Mouse (Mus musculus): ENCODE results near the gene Ppp5c. TPM values are rescaled to one million over a fixed set of nuclear protein-coding genes. Genes with fewer than 3 reads are reported as not detected.

Gene Ppp5c
- total RNA-seq, 2 experiments from 2014 or later, result 72.9 to 84.4 TPM

DNA sequence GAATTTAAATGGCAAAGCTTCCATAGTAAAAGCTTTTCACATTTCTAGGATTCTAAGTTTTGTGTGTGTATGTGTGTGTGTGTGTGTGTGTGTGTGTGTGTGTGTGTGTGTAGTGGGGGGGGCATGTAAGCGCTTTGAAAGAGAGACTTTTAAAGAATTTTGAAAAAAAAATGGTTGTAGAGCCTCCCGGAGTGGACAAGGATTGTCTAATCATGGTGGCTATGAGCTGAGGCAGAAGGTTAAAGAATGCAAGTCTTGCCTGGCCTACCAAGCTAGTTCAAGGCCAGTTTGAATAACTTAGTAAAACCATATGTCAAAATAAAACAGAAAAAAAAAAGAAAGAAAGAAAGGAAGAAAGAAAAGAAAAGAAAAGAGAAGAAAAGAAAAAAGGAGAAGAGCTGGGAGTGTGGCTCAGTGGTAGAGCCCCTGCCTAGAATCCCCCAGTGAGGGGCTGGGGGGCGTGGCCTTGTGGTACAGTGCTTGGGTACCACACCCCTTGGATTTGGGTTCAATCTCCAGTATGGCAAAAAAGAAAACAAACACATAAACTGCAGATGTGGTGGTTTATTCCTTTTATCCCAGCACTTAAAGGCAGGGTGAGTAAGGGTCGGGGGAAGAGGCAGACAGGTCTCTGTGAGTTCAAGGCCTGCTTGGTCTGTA is 27.7 kb upstream of the Ppp5c start:
- no peak for DNase-seq (ENCODE audit: low spot score in 2 of 2)

DNA sequence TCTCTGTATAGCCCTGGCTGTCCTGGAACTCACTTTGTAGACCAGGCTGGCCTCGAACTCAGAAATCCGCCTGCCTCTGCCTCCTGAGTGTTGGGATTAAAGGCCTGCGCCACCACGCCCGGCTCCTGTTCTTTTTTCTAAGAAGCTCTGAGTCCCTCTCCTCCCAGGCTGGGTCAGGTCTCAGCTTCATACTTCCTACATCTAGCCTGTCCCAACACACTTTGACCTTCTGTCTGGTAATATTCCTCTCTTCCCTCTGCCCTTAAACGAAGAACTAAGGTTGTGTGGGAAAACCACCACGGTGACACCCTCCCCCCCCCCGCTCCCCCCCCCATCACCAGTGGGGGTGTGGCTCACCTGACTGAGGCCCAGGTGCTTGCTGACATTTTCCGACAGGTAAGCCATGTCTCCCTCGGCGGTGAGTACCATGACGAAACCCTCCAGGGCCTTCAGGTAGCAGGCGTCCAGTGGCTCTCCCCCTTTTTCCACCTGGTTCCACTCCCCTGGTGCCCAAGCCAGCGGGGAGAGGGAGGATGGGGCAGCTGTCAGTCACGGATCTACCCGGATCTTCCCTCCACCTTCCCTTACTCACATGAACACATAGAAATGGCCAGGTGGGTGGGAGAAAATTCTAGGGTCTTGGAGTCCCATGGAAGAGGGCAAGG is 26.7 kb upstream of the Ppp5c start:
- DNase-seq (ENCODE audit: low spot score in 2 of 2), result no peak

DNA sequence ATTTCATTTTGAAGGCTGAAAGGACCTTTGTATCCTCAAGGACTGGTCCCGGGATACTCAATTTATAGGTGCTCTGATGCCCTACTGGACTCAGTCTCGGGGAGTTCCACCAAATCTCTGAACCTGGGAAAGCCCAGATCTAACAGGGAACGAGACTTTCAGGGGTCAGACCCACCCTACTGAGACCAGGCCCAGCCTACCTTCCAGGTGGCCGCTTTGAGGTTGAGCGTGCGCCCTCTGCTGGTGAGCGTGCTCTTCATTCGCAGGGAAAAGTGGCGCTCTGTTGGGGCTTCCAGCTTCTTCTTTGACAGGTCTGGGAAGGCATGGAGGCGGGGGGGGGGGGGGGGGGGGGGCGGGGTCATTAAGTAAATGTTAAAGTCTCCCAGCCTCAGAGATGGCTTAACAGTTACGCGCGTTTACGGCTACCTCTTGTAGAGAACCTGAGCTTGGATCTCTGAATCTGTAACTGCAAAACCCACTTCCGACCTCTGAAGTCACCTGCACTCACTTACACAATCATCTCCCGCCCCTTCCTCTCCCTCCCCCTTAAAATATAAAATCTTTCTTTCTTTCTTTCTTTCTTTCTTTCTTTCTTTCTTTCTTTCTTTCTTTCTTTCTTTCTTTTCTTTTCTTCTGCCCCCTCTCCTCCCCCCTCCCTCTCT is 23.3 kb upstream of the Ppp5c start:
- peak in 1 of 2 experiments; percentile 67 for DNase-seq (ENCODE audit: low spot score in 2 of 2)

DNA sequence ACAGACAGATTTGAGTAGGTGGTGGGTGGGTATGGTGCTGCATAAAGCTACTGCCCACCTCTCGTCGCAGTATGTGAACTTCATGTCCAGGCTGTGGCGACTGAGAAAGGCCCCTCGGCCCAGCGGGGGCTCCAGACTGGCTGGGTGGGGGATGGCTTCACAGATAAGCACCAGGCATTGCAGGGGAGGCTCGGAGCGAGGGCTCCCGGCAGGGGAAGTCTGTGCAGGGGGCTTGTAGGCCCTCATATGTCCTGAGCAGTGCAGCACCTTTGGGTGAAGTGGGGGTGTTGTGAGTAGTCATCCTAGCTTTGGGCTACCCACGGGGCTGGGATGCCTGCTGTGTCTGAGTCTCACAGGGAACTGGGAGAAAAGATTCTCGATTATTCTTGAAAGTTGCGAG is 22.8 kb upstream of the Ppp5c start:
- no peak for DNase-seq (ENCODE audit: low spot score in 2 of 2)

DNA sequence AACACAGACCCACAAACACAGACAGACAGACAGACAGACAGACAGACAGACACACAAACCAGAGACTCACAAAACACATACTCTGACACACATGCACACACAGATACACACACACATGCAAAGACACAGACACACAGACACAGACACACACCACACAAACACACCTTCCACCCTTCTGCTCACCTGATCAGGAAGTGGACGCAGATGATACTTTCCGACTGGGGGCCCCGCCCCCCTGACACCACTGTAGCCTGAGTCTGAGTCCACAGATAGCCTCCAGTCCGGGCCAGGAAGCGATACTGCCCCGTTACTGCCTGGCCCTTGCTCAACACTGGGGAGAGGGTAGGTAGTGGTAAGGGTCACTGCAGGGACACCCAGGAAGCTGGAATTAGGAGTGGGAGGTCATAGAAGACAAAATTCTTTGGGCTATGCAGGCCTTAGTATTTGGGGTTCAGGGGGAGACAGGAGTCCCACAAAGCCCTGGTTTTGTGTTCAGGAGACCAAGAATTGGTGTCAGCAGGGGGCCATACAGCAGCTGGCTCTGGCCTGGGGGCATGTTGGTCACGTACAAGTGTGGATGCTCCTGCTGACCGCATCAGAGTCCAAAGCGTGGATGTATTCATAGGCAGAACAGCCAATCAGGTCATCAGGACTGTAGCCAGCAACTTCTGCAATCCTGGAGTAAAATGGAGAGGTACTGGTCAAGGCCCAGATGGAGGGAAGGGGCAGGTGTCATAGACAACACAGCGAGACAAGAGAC is 20.9 kb upstream of the Ppp5c start:
- DNase-seq (ENCODE audit: low spot score in 2 of 2), result no peak

DNA sequence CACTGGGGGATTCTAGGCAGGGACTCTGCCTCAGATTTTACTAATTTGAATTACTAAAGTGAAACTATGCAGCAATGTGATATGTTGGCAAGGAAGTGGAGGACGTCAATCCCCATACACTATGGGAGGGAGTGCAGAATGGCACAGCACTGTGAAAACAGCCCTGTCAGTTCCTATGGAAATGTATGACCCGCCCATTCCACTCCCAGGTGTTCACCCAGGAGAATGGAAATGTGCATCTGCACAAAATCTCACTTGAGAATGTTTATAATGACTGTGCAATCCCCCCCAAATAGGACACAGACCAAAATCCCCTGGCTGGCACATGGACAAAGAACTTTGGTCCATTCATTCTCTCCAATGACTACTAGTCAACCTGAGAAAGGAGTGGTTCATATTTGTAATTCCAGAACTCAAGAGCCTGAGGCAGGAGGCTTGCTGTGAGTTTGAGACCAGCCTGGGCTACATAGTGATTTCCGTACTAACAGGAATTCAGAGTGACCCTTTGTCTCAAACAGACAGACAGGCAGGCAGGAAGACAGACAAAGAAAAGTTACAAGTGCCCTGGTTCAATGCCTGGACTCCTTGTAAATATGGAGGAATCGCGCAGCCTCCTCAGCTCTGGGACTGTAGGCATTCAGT is 19.4 kb upstream of the Ppp5c start:
- DNase-seq (ENCODE audit: low spot score in 2 of 2), result no peak

DNA sequence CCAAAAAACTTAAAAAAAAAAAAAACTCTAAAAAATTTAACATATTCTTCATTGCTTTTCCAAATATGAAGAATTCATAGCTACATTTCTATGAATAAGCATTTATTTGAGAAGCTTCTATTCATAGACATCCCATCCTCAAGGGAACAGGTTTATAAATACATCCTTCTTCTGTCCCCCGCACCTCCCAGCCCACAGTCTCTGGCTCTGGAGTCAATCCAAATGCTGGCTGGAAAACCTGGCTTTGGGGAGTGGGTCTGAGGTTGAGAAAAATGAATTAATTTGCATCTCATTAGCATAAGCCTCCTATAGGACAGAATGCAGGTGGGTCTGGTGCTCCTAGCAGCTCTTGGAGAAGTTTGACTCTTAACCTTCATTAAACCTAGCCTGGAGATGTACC is 18.0 kb upstream of the Ppp5c start:
- no peak for DNase-seq (ENCODE audit: low spot score in 2 of 2)

DNA sequence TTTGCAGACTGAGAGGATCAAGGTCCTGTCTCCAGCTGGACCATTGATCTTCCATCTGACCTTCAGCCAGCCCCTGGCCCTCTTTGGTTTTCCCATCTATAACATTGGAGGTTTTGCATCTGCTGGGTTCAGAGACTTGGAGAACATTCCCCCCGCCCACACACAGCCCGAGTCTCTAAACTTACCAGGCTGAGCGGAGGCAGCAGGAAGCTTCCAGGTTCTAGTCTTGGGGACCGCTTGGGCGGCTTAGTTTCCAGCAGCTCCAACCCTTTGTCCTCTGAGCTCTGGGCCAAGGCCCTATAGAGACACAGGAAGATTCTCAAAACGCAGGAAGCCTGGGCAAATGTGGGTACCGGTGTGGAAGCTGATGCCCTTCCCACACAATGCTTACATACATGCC is 11.6 kb upstream of the Ppp5c start:
- no peak for DNase-seq (ENCODE audit: low spot score in 2 of 2)

DNA sequence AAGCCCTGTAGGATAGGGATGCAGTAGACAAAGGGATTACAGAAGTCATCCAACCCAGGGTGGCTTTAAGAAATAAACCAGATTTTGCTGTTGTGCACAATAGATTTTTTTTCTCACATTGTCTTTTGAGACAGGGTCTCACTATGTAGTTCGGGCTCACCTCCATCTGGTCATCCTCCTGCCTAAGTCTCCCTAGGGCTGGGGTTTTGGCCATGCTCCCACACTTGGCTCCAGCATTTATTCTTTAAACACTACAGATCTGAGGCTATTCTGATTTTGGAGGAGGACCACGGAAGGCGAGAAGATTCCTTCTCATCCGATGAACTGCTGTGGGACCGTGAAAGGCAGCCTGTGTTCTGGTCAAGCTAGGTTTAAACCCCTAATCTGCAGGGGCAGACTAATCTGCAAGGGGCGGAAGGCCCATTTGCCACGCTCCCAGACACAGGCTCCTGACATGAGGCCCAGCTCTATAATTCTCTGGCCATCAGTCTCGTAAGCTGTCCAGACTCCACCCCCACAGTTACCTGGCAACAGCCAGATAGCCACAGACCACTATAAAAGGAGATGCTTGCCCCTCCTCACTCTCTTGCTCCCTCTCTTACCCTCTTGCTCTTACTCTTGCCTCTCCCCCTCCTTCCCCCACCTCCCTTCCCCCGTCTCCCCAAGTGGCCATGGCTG is 10.4 kb upstream of the Ppp5c start:
- no peak for DNase-seq (ENCODE audit: low spot score in 2 of 2)

DNA sequence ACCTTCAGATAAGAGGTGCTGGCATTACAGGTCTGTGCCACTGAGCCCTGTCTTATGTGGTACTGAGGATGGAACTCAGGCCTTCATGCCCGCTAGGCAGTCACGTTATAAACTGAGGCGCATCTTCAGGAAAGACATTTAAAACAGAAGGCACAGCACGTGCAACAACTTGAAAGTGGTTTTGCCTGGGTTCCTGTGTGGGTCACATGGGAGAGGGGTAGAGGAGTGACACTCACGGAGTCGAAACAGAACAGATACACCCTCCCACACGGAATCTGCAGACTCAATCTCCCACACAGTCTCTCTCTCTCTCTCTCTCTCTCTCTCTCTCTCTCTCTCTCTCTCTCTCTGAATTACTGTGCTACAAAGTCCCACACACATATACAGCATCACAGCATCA is 2.5 kb upstream of the Ppp5c start:
- DNase-seq (ENCODE audit: low spot score in 2 of 2), result no peak

DNA sequence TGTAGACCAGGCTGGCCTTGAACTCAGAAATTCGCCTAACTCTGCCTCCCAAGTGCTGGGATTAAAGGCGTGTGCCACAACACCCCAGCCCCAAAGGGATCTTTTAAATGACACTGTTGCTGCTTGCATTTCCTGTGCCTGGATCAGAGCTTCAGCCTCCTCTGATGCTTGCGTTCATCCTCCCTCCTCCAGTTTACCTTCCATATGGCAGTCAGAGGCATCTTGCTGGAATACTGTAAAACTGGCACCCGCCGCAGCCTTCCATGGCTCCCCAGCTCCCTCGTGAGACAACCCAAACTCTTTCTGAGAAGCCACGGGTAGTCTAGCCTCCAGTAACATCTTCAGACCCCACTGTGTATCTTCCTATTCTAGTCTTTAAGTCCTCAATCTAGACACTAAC is 1.2 kb upstream of the Ppp5c start:
- no peak for DNase-seq (ENCODE audit: low spot score in 2 of 2)

DNA sequence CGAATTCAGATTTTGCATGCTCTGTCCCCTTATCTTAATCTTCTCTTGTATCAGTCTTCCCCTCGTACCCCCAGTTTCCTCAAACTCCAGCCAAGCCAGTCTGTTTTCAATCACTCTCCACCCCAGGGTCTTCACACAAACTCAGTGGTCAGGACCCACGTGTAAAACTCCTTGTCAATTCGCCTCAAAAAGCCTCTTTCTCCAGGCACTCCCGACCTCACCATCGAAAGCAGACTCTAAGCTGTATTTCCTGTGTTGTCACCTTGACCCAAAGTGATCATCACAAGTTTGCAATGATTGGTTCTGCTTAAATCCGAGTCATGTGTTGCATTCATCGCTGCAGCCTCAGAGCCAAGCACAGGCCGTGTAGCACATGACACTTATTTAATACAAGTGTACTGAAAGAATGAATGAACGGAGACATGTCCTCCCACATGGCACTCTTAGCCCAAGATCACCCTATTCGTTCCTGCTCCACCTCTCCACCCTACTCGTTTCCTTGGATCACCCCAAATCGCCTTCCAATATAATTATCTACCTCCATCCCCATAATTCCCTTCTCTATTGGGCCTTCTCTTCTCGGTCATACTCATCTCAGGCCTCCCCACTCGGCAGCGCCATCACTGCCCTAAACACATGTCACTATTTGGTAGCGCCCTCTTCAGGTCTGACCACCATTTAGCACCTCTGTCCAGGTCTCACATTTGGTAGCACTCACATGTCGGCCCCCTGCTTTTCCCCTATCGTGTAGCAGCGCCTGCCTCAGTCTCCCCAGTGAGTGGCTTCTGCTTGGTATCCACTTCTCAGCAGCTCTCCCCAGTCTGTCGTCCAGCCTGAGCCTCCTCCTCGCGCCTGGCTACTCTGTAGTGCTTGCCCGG is 775 bp downstream of the Ppp5c start:
- DNase-seq (ENCODE audit: low spot score in 2 of 2), result peak in 1 of 2 experiments; percentile 56

DNA sequence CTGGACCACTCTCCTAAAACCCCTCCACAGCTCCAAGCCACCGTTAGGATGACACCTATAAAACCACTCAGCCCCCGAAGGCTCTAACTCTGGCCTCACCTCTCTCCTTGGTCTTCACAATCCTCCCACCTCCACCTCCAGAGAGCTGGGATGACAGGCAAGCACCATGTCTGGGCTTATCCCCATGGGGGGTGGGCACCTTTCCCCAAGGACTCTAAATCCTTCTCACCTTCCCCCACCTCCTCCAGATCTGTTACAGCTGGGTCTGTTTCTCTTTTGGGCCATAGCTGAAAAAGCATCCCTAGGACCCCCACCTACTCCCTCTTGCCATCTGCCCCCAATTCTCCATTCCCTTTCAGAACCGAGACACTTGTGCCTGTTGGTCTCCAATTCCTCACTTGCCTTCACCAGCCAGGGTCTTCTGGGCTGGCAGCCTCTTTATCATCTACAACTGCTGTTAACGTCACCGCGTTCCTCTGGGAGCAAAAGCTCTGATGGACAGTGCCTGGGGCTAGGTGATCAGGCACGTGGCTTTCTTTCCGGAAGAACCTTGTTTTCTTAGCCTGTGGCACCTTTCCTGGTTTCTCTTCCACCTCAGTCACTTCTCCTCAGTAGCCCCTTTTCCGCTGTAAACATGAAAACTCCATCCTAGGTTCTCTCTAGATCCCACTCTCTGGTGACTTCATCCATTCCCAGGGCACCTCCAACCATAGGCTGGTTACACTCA is 1.7 kb downstream of the Ppp5c start:
- no peak for DNase-seq (ENCODE audit: low spot score in 2 of 2)

DNA sequence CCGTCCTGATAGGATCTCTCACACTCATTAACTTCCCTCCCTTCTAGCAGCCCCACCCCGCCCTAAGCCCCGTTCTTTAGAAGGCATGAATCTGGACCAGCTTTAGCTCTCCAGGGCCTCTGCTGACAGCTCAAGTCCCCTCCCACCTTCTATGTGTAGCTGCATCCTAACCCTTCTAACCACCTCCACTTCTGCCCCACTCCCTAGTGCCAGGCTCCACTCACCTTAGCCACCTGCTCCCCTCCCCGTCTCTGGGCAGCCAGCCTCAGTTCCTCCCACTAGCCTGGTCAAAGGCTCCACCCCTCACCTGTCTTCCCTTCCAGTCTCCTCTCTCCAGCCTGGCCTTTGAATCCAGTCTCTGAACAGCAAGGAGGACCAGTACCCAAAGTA is 2.2 kb downstream of the Ppp5c start:
- no peak for DNase-seq (ENCODE audit: low spot score in 2 of 2)

DNA sequence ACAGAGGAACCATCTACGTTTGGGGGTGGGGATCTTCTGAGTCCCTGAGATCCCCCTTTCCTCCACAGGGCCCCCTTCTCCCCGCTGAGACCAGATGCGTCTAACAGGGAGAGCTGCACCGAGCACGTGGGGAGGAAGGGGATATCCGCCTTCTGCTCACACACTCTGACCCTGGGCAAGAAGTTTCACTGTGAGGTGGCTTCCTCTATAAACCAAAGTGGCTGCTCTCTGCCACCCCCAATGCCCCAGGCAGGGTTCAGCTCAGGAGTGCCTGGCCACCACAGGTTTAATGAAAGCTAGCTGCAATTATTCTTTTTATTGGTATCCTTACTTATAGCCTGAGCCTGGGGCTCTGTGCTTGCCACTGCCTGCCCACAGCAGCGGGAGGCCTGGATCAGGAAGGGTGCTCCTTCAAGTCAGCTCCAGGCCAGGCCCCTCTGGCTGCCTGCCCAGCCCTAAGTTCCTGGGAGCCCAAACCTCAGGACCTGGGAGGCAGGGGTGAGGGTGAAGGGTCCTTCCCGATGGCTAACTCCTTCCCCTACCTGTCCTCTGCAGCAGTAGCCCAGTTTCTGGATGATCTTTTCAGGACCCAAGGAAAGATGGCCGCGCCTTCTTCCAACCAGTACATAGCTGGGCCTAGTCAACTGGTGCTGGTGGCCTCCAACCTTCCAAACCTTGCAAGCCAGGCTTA is 2.8 kb downstream of the Ppp5c start:
- DNase-seq (ENCODE audit: low spot score in 2 of 2), result no peak

DNA sequence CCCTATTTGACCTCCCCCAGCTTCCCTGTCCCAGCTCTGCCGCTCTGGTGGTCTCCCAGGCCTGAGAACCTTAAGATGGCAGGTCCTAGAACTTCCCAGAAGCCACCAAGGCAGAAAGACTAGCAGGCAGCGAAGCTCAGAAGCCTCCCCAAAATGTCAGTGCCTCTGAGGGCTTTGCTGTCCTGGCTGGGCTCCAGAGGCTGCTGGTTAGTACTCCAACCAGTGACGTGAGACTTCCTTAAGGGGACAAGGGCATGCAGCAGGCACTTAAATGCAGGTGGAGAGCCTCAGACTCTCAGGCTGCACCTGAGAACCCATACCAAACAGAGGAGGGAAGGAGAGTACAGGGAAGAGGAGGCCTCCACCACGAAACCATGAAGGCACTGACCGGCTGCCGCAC is 3.6 kb downstream of the Ppp5c start:
- DNase-seq (ENCODE audit: low spot score in 2 of 2), result no peak

DNA sequence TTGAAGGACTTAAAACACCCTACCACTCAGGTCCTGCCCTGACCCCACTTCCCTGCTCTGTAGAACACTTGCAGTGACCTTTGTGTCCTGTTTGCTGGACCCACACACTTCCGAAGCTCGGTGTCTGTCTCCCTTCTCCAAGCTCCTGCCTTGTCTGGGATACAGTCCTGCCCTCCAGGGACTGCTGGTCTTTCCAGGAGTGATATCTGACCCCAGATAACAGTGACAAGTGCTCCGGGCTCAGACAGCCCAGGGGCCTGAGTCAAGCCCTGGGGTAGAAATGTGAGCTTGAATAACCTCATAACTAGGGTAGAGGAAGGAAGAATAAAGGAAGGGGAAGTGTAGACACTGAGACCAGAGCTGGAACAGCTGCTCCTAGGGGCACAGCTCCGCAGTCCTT is 4.0 kb downstream of the Ppp5c start:
- DNase-seq (ENCODE audit: low spot score in 2 of 2), result no peak

DNA sequence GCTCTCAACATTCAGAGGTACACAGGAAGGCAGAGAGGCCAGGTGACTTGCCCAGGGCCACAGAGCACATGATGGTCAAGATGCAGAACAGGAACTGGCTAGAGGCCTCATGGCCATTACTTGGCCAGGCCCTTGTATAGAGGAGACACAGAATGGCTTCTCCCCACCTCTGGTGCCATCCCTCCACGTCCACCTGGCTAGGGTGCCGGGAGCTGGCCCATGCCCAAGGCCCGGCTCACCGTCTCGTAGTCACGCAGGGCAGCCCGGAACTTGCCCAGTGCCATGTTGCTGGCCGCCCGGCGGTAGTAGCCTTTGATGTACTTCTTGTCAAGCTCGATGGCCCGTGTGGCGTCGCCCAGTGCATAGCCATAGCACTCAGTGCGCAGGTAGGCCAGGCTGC is 5.5 kb downstream of the Ppp5c start:
- no peak for DNase-seq (ENCODE audit: low spot score in 2 of 2)

Data from gastrocnemius, postnatal 4 days (tissue).